Mouse (Mus musculus) lung, postnatal 0 days (tissue): ENCODE results near the gene Klf3. TPM values are rescaled to one million over a fixed set of nuclear protein-coding genes. Genes with fewer than 3 reads are reported as not detected.

Source experiments
- ATAC-seq: fragments of 200-750 bp; cut with Nextera tagmentation; 2 replicates; pipeline ENCODE4 v1.8.0; 2017; ENCODE audit warnings: moderate library complexity
- DNase-seq: peaks from one replicate; pipeline ENCODE4 v3.0.0-alpha.2; 2016; ENCODE audit warnings: low spot score
- H3K27ac ChIP-seq: fragments of 300-500 bp; sonication (generic); 2 replicates; pipeline ENCODE4 v1.5.1; 2014; ENCODE audit warnings: antibody characterized with exemption, mild to moderate bottlenecking, low read length, mixed read lengths
- H3K27me3 ChIP-seq: fragments of 300-500 bp; sonication (generic); replicated peaks from 2 replicates; pipeline ENCODE4 v1.6.1; 2014; ENCODE audit warnings: low read length, mixed read lengths; ENCODE audit not compliant: insufficient read depth
- H3K36me3 ChIP-seq: fragments of 300-500 bp; sonication (generic); 2 replicates; pipeline ENCODE4 v1.6.1; 2014; ENCODE audit warnings: low read length, mixed read lengths; ENCODE audit not compliant: insufficient read depth
- H3K4me1 ChIP-seq: fragments of 300-500 bp; sonication (generic); 2 replicates; pipeline ENCODE4 v1.6.1; 2014; ENCODE audit warnings: antibody characterized with exemption, low read depth, low read length, mixed read lengths; ENCODE audit not compliant: insufficient read depth
- H3K4me2 ChIP-seq: fragments of 300-500 bp; sonication (generic); replicated peaks from 2 replicates; pipeline ENCODE4 v1.6.1; 2014; ENCODE audit warnings: low read depth, mild to moderate bottlenecking, low read length, moderate library complexity, mixed read lengths
- H3K4me3 ChIP-seq: fragments of 300-500 bp; sonication (generic); 2 replicates; pipeline ENCODE4 v1.5.1; 2014; ENCODE audit warnings: low read depth, low read length
- H3K9ac ChIP-seq: fragments of 300-500 bp; sonication (generic); replicated peaks from 2 replicates; pipeline ENCODE4 v1.6.1; 2014; ENCODE audit warnings: low read depth, mild to moderate bottlenecking
- H3K9me3 ChIP-seq: fragments of 300-500 bp; sonication (generic); 2 replicates; pipeline ENCODE4 v1.6.1; 2016; ENCODE audit warnings: low read length, mixed read lengths
- CTCF ChIP-seq: IDR thresholded peaks from 2 replicates; pipeline ENCODE4 v1.5.1; 2016; ENCODE audit warnings: antibody characterized with exemption, mild to moderate bottlenecking
- EP300 ChIP-seq: IDR thresholded peaks from 2 replicates; pipeline ENCODE4 v1.6.1; 2016; ENCODE audit warnings: antibody characterized with exemption, mild to moderate bottlenecking, control low read depth
- WGBS: fragments of 180-500 bp; shearing (Covaris S2); extraction: QIAGEN DNeasy Blood & Tissue Kit; methylation state at CpG from one replicate; pipeline ENCODE4 v1.1.7; 2014; 5-methylcytosine and 5-hydroxymethylcytosine counted together
- polyA plus RNA-seq: library from polyadenylated mRNA; unstranded; fragments of >200 nt; fragmentation: Nextera tagmentation; extraction: Ambion mirVana; gene quantifications from 2 replicates; pipeline ENCODE4 v1.2.1, GENCODE M21; 2015

The Klf3 gene
- polyA plus RNA-seq, 1 experiment from 2014 or later, result 89.7 TPM

DNA sequence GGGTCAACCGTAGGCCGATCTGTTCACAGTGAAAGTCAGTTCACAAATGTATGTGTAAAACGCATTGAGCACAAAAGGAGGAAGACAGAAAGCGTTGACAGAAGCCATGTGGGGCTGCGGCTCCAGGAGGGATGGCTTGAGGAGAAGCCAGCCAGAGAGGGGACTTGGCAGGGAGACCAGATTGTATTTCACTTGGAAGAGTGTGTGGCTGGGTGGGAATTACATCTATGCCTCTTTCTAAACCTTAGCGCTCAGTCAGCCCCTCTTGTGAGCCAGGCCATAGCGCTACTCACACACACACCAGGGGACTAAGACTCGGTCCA is 13.7 kb downstream of the Klf3 start:
- ATAC-seq, result no peak
- Histone ChIP-seq H3K9me3 (no peaks in the 10 kb centered on the region), H3K27me3 (no peaks in the 10 kb centered on the region), H3K4me2 (no peak overlapping the region), H3K36me3 (peaks cover 21% of the 10 kb centered on the region), H3K27ac (peak overlapping the region; percentile 38; the same call in 1 of the 2 replicates), H3K4me1 (peaks cover 7% of the 10 kb centered on the region), H3K4me3 (no peak overlapping the region), H3K9ac (no peak overlapping the region)
- peak; percentile 66 for DNase-seq
- TF ChIP-seq EP300, result no peak
- TF ChIP-seq CTCF, result no peak
- 43% methylated on average over 8 of the region's 8 CpGs for WGBS

DNA sequence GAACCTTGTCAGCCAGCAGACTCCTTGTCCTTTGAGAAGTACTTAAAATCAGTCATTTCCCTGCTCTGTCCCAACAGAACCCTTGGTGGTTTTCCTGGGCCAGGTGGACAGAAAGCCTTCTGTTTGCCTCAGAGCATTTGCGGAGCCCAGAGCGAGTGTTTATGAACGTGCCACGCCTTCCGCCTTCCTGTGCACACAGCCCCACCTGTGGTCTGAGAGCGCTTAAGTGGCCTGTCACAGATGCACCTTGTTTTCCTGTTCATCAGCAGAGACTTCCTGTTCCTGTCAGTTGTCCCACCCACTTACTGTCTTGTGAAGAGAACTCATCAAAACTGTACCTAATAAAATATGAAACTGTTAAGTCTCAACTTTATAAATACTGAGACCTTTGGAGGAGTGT is 16.2 kb downstream of the Klf3 start:
- no peak for TF ChIP-seq CTCF
- no peak for TF ChIP-seq EP300
- Histone ChIP-seq H3K27me3 (no peaks in the 10 kb centered on the region), H3K9ac (no peak overlapping the region), H3K9me3 (no peaks in the 10 kb centered on the region), H3K4me1 (no peaks in the 10 kb centered on the region; the same call in 1 of the 2 replicates), H3K27ac (peak overlapping the region; percentile 59), H3K4me3 (no peak overlapping the region), H3K4me2 (no peak overlapping the region), H3K36me3 (peaks cover 44% of the 10 kb centered on the region)
- no peak for ATAC-seq
- peak; percentile 64 for DNase-seq
- 50% methylated on average over 6 of the region's 6 CpGs for WGBS

- Histone ChIP-seq H3K27me3 (no peaks in the 10 kb centered on the region), H3K9me3 (no peaks in the 10 kb centered on the region), H3K9ac (no peak overlapping the region), H3K4me3 (no peak overlapping the region), H3K4me2 (no peak overlapping the region), H3K4me1 (no peaks in the 10 kb centered on the region; the same call in 1 of the 2 replicates), H3K27ac (no peak overlapping the region), H3K36me3 (peaks cover 51% of the 10 kb centered on the region)
- no peak for TF ChIP-seq EP300
- TF ChIP-seq CTCF, result no peak
- ATAC-seq (no peak), DNase-seq (peak; percentile 6)
- WGBS, result 91% methylated on average over 10 of the region's 10 CpGs
Observed at GRCm38 (mm10) chr5:64820138-64820537, 16.9 kb downstream of the Klf3 start.

DNA sequence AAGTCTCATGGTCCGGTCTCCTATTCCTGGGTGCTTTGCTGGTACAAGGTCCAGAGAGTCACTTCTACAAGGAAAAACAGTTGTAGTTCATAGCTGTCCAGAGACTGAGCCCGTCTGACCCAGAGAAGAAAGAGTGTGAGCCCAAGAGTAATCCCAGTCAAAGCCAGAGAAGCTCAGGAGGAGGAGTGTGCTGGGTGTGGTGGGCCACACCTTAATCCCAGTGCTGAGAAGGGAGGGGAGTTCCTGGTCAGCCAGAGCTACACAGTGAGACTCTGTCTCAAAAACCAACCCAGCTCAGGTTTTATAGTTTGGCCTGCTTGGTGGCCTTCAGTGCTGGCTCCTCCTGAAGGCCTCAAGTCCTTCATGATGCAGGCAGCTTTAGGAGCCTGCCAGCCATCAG is 18.1 kb downstream of the Klf3 start:
- ATAC-seq, result no peak
- H3K9ac ChIP-seq, result no peak overlapping the region
- H3K9me3 ChIP-seq, result no peaks in the 10 kb centered on the region
- peaks cover 58% of the 10 kb centered on the region for H3K36me3 ChIP-seq
- TF ChIP-seq EP300, result no peak
- TF ChIP-seq CTCF, result no peak
- H3K4me2 ChIP-seq, result no peak overlapping the region
- peak; percentile 4 for DNase-seq
- no peak overlapping the region for H3K27ac ChIP-seq
- H3K27me3 ChIP-seq, result no peaks in the 10 kb centered on the region
- H3K4me3 ChIP-seq, result no peak overlapping the region
- no peaks in the 10 kb centered on the region; the same call in 1 of the 2 replicates for H3K4me1 ChIP-seq
- WGBS, result 88% methylated on average over 2 of the region's 2 CpGs

DNA sequence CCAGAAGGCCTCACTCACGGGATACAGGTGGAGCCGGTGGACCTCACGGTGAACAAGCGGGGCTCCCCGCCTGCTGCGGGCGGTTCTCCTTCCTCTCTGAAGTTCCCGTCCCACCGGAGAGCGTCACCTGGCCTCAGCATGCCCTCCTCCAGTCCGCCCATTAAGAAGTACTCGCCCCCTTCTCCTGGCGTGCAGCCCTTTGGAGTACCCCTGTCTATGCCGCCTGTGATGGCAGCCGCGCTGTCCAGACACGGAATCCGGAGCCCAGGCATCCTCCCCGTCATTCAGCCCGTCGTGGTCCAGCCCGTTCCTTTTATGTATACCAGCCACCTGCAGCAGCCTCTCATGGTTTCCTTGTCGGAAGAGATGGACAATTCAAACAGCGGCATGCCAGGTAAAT is 18.8 kb downstream of the Klf3 start:
- no peaks in the 10 kb centered on the region for H3K27me3 ChIP-seq
- TF ChIP-seq CTCF, result no peak
- no peak for TF ChIP-seq EP300

GRCm38 (mm10) chr5:64823431-64823830 is 20.2 kb downstream of the Klf3 start:
- Histone ChIP-seq H3K4me2 (no peak overlapping the region), H3K9me3 (no peaks in the 10 kb centered on the region), H3K27ac (no peak overlapping the region), H3K4me1 (no peaks in the 10 kb centered on the region; the same call in 1 of the 2 replicates), H3K27me3 (no peaks in the 10 kb centered on the region), H3K36me3 (peaks cover 63% of the 10 kb centered on the region), H3K4me3 (no peak overlapping the region), H3K9ac (no peak overlapping the region)
- no peak for ATAC-seq
- WGBS, result 94% methylated on average over 11 of the region's 11 CpGs
- DNase-seq, result no peak
- TF ChIP-seq EP300, result no peak
- no peak for TF ChIP-seq CTCF

More for the DNA sequence above, 18.8 kb downstream of the Klf3 start:
- 92% methylated on average over 24 of the region's 24 CpGs for WGBS
- no peaks in the 10 kb centered on the region for H3K9me3 ChIP-seq
- no peak overlapping the region for H3K27ac ChIP-seq
- H3K4me2 ChIP-seq, result no peak overlapping the region
- ATAC-seq (no peak), DNase-seq (peak; percentile 3)
- no peaks in the 10 kb centered on the region; the same call in 1 of the 2 replicates for H3K4me1 ChIP-seq
- H3K4me3 ChIP-seq, result no peak overlapping the region
- H3K36me3 ChIP-seq, result peaks cover 58% of the 10 kb centered on the region
- H3K9ac ChIP-seq, result no peak overlapping the region

GRCm38 (mm10) chr5:64824765-64825164 is 21.6 kb downstream of the Klf3 start:
- no peak for TF ChIP-seq CTCF
- TF ChIP-seq EP300, result no peak
- H3K4me3 ChIP-seq, result no peak overlapping the region
- peaks cover 68% of the 10 kb centered on the region for H3K36me3 ChIP-seq
- ATAC-seq (no peak), DNase-seq (no peak)
- H3K27ac ChIP-seq, result no peak overlapping the region
- H3K9me3 ChIP-seq, result no peaks in the 10 kb centered on the region
- no peaks in the 10 kb centered on the region for H3K4me1 ChIP-seq
- WGBS, result 90% methylated on average over 3 of the region's 3 CpGs
- H3K4me2 ChIP-seq, result no peak overlapping the region
- H3K9ac ChIP-seq, result no peak overlapping the region
- H3K27me3 ChIP-seq, result no peaks in the 10 kb centered on the region
